Mouse (Mus musculus) heart, adult 11 months (tissue): ENCODE results near the gene Ypel3.

ENCODE experiments used
- DNase-seq: peaks from one replicate; pipeline ENCODE4 v3.0.0; 2022

The Ypel3 gene

GRCm38 (mm10) chr7:126767001-126767400 lies 9.8 kb upstream of the Ypel3 start:
- no peak for DNase-seq

DNA sequence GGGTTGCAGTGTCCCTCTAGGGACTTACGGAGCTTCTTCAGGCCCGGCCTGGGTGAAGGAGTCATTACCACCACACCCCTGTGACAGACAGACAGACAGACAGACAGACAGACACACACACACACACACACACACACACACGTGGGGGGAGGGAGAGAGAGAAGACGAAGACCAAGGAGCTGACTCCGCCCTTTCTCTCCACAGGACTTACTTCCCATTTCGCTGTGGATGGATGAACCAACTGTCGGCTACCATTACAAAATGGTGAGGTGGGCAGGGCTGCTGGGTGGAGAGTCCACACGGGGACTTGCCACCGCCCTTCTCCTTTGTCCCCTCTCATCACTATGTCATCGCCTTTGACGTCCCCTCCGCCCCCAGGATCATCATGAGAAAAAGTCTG lies 6.0 kb upstream of the Ypel3 start:
- no peak for DNase-seq

DNA sequence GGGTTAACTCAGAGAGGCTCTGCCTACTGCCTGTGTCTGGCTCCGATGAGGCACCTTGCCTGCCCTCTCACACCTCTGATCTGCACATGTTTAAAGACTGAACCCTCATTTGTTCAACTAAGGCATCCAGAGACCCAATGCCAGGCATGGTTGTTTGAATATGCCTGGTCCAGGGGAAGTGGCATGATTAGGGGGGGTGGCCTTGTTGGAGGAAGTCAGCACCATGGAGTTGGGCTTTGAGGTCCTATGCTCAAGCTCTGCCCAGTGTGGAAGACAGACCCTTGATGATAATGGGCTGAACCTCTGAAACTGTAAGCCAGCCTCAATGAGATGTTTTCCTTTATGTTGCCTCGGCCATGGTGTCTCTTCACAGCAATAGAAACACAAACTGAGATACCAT lies 3.4 kb upstream of the Ypel3 start:
- DNase-seq = peak; percentile 85

- no peak for DNase-seq
Measured at GRCm38 (mm10) chr7:126774463-126774862, 2.3 kb upstream of the Ypel3 start.

DNA sequence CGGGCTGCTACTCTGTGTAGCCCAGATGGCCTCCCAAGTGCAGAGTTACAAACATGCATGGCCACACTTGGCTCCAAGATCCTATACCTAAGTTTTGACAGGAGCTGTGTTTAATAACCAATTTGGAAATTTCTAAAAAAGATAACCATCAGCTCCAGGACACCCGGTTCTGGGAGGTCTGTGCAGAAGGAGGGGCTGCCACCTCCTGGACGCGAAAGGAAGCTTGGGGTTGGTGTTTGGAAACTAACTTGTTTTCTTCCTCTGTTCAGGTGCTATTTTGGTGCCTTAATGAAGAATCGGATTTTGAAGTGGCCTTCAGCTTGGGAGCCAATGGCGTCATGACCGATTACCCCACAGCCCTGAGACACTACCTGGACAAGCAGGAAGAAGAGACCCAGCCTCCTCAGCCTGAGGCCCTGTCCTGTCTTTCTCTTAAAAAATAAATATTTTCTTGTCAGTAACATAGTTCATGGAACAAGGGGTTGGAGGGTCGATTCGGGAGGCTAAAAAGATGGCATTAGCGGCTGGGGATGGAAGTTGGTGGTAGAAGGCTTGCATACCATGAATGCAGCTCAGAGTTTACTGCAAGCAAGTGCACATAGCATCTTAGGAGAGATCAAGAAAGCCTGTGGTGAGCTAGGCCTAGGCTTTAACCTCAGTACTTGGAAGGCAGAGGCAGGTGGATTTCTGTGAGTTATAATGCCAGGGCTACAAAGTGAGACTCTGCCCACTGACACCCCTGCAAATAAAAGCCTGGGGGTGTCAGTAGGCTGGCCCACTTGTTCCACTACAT lies 1.4 kb upstream of the Ypel3 start:
- DNase-seq = peak; percentile 93

GRCm38 (mm10) chr7:126775978-126776234 lies 849 bp upstream of the Ypel3 start:
- no peak for DNase-seq

GRCm38 (mm10) chr7:126777476-126777875 lies 721 bp downstream of the Ypel3 start:
- DNase-seq = peak; percentile 97

DNA sequence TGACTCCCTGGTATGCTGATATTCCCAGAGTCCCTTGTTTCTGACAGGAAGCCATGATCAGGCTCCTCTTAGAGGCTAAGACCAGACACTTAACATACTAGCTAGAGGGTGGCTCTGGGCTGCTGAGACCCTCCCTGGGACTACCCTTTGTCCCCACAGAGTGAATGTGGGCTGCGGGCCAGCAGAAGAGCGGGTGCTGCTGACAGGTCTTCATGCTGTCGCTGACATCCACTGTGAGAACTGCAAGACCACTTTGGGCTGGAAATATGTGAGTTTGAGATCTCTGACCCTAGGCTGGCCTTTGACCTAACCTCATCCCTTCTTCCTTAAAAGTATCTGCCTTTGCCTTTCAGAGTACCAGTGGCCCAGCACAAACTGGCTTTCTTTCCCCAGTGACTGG lies 1.4 kb downstream of the Ypel3 start:
- peak; percentile 95 for DNase-seq

DNA sequence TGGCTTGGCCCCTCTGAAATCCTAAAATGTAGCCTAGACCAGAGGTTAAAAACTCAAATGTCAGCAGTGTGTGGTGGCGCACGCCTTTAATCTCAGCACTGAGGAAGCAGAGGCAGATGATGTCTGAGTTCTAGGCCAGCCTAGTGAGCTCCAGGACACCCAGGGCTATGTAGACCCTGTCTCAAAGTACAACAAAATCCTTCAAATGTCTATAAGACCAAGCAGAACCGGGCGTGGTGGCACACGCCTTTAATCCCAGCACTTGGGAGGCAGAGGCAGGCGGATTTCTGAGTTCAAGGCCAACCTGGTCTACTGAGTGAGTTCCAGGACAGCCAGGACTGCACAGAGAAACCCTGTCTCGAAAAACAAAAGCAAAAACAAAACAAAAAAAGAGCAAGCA lies 2.3 kb downstream of the Ypel3 start:
- peak; percentile 90 for DNase-seq

DNA sequence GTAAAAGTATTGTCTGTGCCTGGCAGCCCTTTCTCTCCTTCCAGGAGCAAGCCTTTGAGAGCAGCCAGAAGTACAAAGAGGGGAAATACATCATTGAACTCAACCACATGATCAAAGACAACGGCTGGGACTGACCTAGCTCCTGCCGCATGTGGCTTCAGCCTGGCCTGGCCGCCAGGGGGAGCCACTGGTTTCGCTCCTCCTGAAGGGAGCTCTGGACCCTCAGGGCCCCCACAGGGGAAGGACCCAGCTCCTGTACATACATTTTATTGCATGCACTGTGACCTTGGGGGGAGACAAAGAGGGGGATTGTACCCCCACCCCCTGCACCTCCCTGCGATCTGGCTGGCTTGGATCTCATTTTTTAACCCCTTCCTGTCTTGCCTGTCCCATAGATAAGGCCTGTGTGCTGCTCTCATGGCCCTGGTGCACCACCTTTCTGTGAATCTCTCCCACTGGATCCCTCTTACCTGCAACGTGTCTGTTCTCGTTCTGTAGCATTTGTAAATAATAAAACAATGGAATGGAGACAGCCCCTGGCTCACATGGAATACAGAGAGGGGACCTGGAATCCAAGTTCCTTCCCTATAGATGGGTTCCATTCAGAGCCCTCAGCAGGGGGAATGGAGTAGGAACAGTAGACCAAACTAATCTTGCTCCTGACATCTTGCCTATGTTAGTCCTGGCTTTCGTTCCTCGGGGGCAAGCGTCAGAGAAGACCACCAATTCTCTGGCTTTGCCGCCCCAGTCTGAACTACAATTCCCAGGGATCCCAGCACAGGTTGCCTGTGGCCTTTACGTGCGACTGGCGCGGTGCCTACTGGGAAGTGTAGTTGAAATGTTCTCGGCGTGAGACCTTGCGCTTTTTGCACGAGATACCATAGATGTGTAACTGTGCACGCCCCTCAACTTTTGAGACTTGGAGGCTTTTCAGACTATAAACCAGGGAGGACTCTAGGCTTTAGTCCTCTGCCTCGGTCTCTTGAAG lies 3.5 kb downstream of the Ypel3 start:
- DNase-seq = peak; percentile 98

- peak; percentile 97 for DNase-seq
Measured at GRCm38 (mm10) chr7:126780971-126781635, 4.3 kb downstream of the Ypel3 start, which contains the start of gene Tbx6. Gene Tbx6, plus strand, starts transcription at chr7:126781483.

- peak; percentile 94 for DNase-seq
Measured at GRCm38 (mm10) chr7:126781661-126782370, 5.1 kb downstream of the Ypel3 start.

DNA sequence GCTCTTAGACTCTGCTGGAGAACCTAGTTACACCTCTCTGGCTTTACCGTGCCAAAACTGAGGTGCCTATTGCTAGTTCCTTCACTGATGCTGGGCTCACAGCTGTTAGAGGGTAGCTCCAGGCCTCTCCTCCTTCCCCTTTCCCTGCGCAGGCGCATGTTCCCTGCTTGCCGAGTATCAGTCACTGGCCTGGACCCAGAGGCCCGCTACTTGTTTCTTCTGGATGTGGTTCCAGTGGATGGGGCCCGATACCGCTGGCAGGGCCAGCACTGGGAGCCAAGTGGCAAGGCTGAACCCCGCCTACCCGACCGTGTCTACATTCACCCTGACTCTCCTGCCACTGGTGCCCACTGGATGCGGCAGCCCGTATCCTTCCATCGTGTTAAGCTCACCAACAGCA lies 5.9 kb downstream of the Ypel3 start:
- DNase-seq = peak; percentile 95

- DNase-seq = peak; percentile 88
Measured at GRCm38 (mm10) chr7:126784469-126784868, 7.7 kb downstream of the Ypel3 start.

- no peak for DNase-seq
Measured at GRCm38 (mm10) chr7:126785056-126785455, 8.3 kb downstream of the Ypel3 start.

- peak; percentile 92 for DNase-seq
Measured at GRCm38 (mm10) chr7:126786142-126786541, 9.4 kb downstream of the Ypel3 start.

GRCm38 (mm10) chr7:126789141-126789540 lies 12.4 kb downstream of the Ypel3 start:
- DNase-seq = peak; percentile 94

DNA sequence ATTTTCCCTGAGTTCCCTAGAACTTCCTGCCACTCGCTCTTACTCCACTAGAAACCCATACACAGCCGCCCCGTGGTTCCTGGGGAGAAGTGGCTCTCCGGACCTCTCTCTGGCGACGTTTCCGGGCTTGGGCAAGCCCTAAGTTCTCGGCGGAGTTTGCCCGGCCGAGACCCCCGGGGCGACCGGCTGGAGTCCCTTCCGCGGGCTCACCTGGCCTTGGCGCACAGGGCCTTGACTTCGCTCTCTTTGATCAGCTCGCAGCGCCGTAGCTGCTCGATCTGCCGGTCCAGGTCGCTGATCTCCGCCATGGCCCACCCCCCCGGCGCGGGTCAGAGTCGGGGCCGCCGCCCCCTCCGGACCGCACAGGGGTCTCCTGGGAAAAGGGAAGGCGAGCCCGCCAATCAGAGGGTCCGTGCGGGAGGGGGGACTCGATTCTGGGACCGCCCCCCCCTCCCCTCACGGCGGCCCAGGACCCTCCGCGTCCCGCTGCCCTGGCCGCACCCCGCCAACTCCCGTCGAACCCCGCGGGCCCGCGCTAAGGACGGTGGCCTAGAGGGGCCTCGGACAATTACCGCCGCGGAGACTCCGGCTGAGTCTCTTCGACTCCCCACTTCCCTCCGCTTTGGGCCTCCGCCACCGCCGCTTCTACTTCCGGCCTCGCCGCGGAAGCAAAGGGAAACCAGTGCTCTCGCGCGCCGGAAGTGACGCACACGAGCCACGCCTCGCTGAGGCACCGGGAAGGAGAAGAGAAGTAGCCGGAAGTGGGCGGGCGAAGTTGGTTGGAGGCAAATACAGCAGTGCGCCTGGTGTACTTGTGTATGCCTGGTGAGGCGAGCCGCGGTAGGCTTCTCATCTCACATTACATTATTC lies 15.3 kb downstream of the Ypel3 start, which contains the start of gene Ppp4c:
Gene Ppp4c, minus strand, starts transcription at position 646 of the 870 bp plus-strand sequence.
- DNase-seq = peak; percentile 100

DNA sequence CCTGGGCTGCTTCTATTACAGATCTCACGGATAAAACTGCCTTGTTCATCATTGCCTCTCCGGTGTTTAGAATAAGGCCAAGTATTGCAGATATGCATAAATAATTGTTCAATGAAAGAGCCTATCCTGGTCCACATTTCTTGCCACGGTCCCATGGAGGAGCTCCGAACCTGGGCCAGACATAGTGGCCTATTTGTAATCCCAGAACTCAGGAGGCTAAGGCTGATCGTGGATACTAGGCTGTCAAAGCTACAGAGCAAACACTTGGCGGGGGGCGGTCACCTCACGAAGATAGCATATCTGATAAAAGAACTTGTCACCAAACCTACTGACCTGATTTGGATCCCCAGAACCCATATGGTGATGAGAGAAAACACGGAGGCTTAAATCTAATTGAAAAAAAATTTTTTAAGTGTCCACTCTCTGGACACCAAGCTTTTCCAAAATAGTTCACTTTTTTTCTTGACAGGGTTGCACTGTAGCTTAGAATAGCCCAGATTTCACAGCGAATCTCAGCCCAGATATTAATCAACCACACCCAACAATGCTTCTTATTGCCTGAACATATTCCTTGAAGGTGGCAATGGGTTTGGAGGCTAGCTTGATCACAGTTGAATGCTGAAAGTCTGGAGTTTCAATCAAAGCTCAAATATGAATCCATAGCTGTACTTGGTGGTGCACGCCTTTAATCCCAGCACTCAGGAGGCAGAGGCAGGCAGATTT lies 16.1 kb downstream of the Ypel3 start:
- DNase-seq = no peak

GRCm38 (mm10) chr7:126793456-126794270 lies 16.9 kb downstream of the Ypel3 start:
- no peak for DNase-seq
